Mouse (Mus musculus) 416B (cell line): ENCODE measurements at regions not wholly inside any gene's neighbourhood (a gene's known extent, or its start where the extent isn't known, plus 50 kb on each side); places are given as distances from the start of the nearest gene placed in this dataset.
A peak's percentile ranks its signal among the peaks of the same experiment; 100 is the strongest.

Experiments used
- DNase-seq: peaks from one replicate; pipeline ENCODE4 v3.0.0; 2011; ENCODE audit warnings: low read depth

GRCm38 (mm10) chr2:138183722-138184121 is 72.6 kb upstream of the Btbd3 start:
- DNase-seq: no peak

GRCm38 (mm10) chr2:138184866-138185265 is 71.5 kb upstream of the Btbd3 start:
- no peak for DNase-seq

GRCm38 (mm10) chr2:138186700-138187099 is 69.7 kb upstream of the Btbd3 start:
- no peak for DNase-seq

DNA sequence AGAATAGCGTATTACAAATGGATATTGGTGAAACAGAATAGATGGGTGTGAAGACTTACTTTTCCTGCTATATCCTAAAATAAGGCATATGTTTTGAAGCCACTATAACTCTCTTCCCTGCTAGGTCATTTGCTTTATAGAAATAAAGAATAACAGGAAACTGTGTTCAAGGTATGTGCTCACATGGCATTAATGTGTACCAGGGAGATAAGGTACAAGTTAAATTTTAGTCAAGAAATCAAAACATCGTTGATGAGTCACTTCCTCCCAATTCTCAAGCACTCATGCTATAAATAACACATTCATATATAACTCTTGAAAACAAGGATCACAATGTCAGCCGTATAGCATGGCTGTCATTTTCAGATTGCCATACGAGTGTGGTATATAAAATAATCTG is 62.8 kb upstream of the Btbd3 start:
- DNase-seq: peak; percentile 82

- no peak for DNase-seq
These were observed 57.3 kb upstream of the Btbd3 start for GRCm38 (mm10) chr2:138199016-138199415.
